Mouse (Mus musculus) liver, adult 2 months (tissue): ENCODE data around the gene Atp11a. TPM values are rescaled to one million over a fixed set of nuclear protein-coding genes. Genes with fewer than 3 reads are reported as not detected.

ENCODE experiments used
- DNase-seq: peaks from one replicate; pipeline ENCODE4 v3.0.0-alpha.2; 2011; ENCODE audit warnings: low read depth, low spot score; ENCODE audit errors: extremely low read depth
- H3K27ac ChIP-seq: fragments of 200-500 bp; replicated peaks from 2 replicates; pipeline ENCODE4 v1.5.1; 2012; ENCODE audit warnings: low read depth, mild to moderate bottlenecking, control low read depth, inconsistent platforms, low read length; ENCODE audit not compliant: insufficient read depth
- H3K27me3 ChIP-seq: fragments of 200-500 bp; 2 replicates; pipeline ENCODE4 v1.6.1; 2012; ENCODE audit warnings: mild to moderate bottlenecking, moderate library complexity, low read length, inconsistent platforms; ENCODE audit not compliant: control insufficient read depth, insufficient read depth
- H3K36me3 ChIP-seq: fragments of 200-500 bp; 2 replicates; pipeline ENCODE4 v1.6.1; 2012; ENCODE audit warnings: low read length, inconsistent platforms; ENCODE audit not compliant: control insufficient read depth, insufficient read depth
- H3K4me1 ChIP-seq: fragments of 200-500 bp; 2 replicates; pipeline ENCODE4 v1.6.1; 2011; ENCODE audit warnings: low read length; ENCODE audit not compliant: control insufficient read depth, insufficient read depth
- H3K4me3 ChIP-seq: fragments of 200-500 bp; 2 replicates; pipeline ENCODE4 v1.5.1; 2011; ENCODE audit warnings: low read depth, mild to moderate bottlenecking, control low read depth, low read length, moderate library complexity; ENCODE audit not compliant: insufficient read depth
- H3K79me2 ChIP-seq: fragments of 200-500 bp; 2 replicates; pipeline ENCODE4 v1.6.1; 2012; ENCODE audit warnings: inconsistent platforms, mild to moderate bottlenecking, low read length, moderate library complexity; ENCODE audit not compliant: control insufficient read depth, insufficient read depth
- H3K9ac ChIP-seq: fragments of 200-500 bp; 2 replicates; pipeline ENCODE4 v1.6.1; 2012; ENCODE audit warnings: low read depth, mild to moderate bottlenecking, control low read depth, inconsistent platforms, low read length
- CTCF ChIP-seq: fragments of 200-500 bp; IDR thresholded peaks from 2 replicates; pipeline ENCODE4 v1.5.1; 2011; ENCODE audit warnings: low read depth, low read length, control low read depth
- POLR2A ChIP-seq: fragments of 200-500 bp; IDR thresholded peaks from 2 replicates; pipeline ENCODE4 v1.6.1; 2011; ENCODE audit warnings: low read length, control low read depth; ENCODE audit not compliant: insufficient read depth; ENCODE audit errors: extremely low read depth
- WGBS: fragments of 180-500 bp; shearing (Covaris S2); methylation state at CpG from one replicate; pipeline ENCODE4 v1.1.7; 2018; 5-methylcytosine and 5-hydroxymethylcytosine counted together
- polyA plus RNA-seq: library from polyadenylated mRNA; depleted of rRNA; stranded (reverse); fragments of >200 nt; gene quantifications from 2 replicates; pipeline ENCODE4 v1.2.3, GENCODE M21; 2012
- total RNA-seq: library from RNA; depleted of rRNA; stranded (reverse); fragments of >200 nt; gene quantifications from 2 replicates; pipeline ENCODE4 v1.2.3, GENCODE M21; 2014

Gene Atp11a
- total and polyA plus RNA-seq, 2 experiments, result 4.8 to 6.6 TPM

DNA sequence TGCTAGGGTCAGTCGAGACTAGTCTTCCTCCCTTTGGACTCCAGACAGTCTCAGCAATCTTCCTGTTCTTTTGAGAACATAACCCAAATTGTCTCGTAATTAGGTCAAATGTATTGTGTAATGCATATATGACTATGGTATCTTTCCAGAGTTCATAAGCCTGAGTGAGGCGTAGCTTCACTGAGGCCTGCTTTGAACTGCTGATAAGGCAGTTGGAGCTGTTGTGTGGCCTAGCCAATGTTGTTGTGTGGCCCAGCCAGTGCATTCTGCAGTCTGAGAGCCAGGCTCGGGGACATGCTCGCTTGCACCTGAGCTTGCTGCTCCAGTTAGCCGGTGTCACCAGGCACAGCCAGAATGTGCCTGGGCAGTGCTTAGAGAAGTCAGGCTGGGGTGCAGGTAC is 89.6 kb downstream of the Atp11a start:
- TF ChIP-seq CTCF (no peak), POLR2A (no peak)
- peaks cover 6% of the 10 kb centered on the region; the same call in 1 of the 2 replicates for H3K4me1 ChIP-seq
- no peak overlapping the region for H3K4me3 ChIP-seq
- 87% methylated on average over 6 of the region's 6 CpGs for WGBS
- no peaks in the 10 kb centered on the region; the same call in 1 of the 2 replicates for H3K36me3 ChIP-seq
- H3K27ac ChIP-seq, result no peak overlapping the region
- no peak overlapping the region for H3K9ac ChIP-seq
- no peaks in the 10 kb centered on the region for H3K79me2 ChIP-seq
- DNase-seq, result no peak
- peaks cover 14% of the 10 kb centered on the region for H3K27me3 ChIP-seq

DNA sequence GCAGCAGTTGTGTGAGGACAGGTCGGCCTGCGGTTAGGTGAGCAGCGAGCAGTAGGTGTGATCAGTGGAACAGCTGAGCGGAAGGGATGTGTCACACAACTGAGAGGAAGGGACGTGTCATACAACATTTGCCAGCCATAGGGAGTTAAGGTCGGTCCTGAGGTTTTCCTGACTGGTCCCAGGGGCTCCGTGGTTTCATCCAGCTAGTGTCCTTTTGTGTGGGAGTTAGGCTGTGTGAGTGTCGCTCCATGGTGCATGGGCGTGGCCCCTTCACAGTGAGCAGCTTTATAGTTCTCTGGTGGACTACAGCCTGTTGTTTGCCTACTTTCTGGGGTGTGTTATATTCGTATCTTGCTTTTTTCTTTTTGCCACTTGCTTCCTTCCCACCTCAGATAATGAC is 94.4 kb downstream of the Atp11a start:
- Histone ChIP-seq H3K79me2 (no peaks in the 10 kb centered on the region), H3K4me3 (no peak overlapping the region), H3K4me1 (no peaks in the 10 kb centered on the region), H3K27me3 (peaks cover 8% of the 10 kb centered on the region), H3K9ac (no peak overlapping the region), H3K36me3 (no peaks in the 10 kb centered on the region; the same call in 1 of the 2 replicates), H3K27ac (no peak overlapping the region)
- 93% methylated on average over 10 of the region's 10 CpGs for whole genome bisulfite sequencing
- DNase-seq, result no peak
- no peak for TF ChIP-seq POLR2A

DNA sequence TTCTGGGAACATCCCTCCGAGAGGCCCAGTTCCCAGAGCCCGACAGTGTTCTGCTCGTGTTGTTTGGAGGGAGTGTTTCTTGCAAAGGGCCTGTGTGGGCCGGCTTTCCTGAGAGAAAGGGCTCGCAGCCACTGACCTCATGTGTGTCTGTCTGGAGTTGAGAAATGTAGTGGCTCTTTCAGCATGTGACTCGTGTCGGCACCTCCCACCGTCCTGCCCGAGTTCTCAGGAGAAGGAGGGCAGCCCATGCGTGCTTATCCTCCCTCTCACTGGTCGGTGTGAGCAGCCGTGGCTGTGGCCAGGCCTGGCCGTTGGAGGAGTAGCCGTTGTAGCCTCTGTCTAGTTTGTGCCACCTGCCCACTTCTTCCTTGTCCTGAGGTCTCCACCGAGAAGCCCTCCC is 99.2 kb downstream of the Atp11a start:
- no peaks in the 10 kb centered on the region for H3K79me2 ChIP-seq
- no peak for TF ChIP-seq POLR2A
- no peak for TF ChIP-seq CTCF
- no peaks in the 10 kb centered on the region for H3K4me1 ChIP-seq
- no peak overlapping the region for H3K27ac ChIP-seq
- no peak overlapping the region for H3K9ac ChIP-seq
- WGBS, result 78% methylated on average over 15 of the region's 15 CpGs
- H3K4me3 ChIP-seq, result no peak overlapping the region
- peaks cover 2% of the 10 kb centered on the region; the same call in 1 of the 2 replicates for H3K27me3 ChIP-seq
- no peak for DNase-seq
- no peaks in the 10 kb centered on the region for H3K36me3 ChIP-seq

DNA sequence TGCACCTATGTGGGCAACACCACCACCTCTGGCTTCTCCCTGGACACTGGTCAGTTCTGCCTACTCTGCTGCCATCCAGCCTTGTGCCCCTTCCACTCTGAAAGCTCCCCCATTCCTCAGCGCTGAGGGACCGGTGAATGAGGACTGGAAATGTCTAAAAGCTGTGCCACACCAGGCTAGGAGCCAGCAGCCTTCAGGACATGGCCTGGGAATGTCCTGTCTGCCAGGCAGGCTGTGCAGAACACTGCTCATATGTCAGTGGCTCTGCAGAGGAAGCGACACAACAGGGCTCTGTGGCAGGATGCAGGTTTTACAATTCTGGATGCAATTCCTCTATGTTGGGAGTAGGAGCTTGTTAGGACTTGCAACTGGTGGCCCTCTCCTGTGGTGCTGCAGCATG is 106.2 kb downstream of the Atp11a start:
- no peaks in the 10 kb centered on the region for H3K36me3 ChIP-seq
- H3K27me3 ChIP-seq, result peaks cover 13% of the 10 kb centered on the region
- no peak overlapping the region for H3K9ac ChIP-seq
- no peak overlapping the region for H3K4me3 ChIP-seq
- WGBS, result 90% methylated on average over 3 of the region's 3 CpGs
- TF ChIP-seq CTCF (no peak), POLR2A (no peak)
- H3K4me1 ChIP-seq, result no peaks in the 10 kb centered on the region
- H3K27ac ChIP-seq, result no peak overlapping the region
- H3K79me2 ChIP-seq, result no peaks in the 10 kb centered on the region
- DNase-seq, result no peak

DNA sequence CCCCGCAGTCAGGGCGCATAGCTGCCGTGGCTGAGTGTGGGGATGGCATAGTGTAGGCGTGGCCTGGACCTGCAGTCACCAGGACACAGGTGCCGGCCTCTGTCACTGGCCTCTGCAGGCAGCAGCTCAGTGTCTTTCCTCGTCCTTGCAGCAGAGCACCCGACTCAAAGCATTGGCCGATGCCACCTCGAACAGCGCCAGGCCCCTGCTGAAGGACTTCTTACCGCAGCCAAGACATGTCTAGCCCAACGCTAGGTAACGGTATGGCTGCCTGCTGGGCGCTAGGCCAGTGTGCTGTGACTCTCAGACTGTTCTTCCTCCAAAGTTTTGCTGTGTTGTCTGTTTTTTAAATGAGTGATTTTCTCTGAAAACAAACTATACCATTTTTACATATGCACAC is 106.8 kb downstream of the Atp11a start:
- Histone ChIP-seq H3K27me3 (peaks cover 13% of the 10 kb centered on the region), H3K79me2 (no peaks in the 10 kb centered on the region), H3K4me3 (no peak overlapping the region), H3K36me3 (no peaks in the 10 kb centered on the region), H3K9ac (no peak overlapping the region), H3K27ac (no peak overlapping the region), H3K4me1 (no peaks in the 10 kb centered on the region)
- TF ChIP-seq POLR2A, result no peak
- no peak for TF ChIP-seq CTCF
- WGBS, result 73% methylated on average over 14 of the region's 14 CpGs
- no peak for DNase-seq

DNA sequence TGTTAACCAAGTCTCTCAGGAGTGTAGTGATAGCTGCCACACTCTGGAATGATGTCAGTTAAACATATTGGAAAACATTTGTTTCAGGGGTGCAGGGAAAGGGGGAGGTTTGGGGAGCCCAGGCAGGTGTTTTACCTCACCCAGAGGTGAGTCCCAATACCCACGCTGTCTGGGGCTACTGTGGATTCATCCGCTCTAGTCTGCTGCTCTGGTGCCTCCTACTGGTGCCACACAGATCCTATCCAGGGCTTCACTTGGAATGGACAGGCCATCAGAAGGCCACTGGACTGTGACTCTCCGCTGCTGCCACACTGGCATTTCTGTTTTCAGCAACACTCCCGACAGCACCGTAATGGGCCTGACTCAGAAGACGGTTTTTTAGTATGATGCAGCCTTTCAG is 109.0 kb downstream of the Atp11a start:
- Histone ChIP-seq H3K79me2 (no peaks in the 10 kb centered on the region), H3K27me3 (peaks cover 13% of the 10 kb centered on the region), H3K9ac (no peak overlapping the region), H3K27ac (no peak overlapping the region), H3K36me3 (no peaks in the 10 kb centered on the region), H3K4me3 (no peak overlapping the region), H3K4me1 (no peaks in the 10 kb centered on the region)
- TF ChIP-seq CTCF (peak; percentile 51), POLR2A (no peak)
- 73% methylated on average over 6 of the region's 6 CpGs for WGBS
- DNase-seq, result peak; percentile 16
